Mouse (Mus musculus): ENCODE data around the gene Olfr844. TPM values are rescaled to one million over a fixed set of nuclear protein-coding genes. Genes with fewer than 3 reads are reported as not detected.

The Olfr844 gene
- polyA plus RNA-seq (2014; fragmentation: Nextera tagmentation; extraction: Ambion mirVana) = not detected in 2 replicates

- H3K27me3 ChIP-seq (replicated peaks; ENCODE audit: control insufficient read depth, insufficient read depth, low read length) = no peaks in the 10 kb centered on the region
- no peak for ATAC-seq (replicated peaks; ENCODE audit: low FRiP score)
- H3K36me3 ChIP-seq (ENCODE audit: control insufficient read depth, insufficient read depth, low read length) = no peaks in the 10 kb centered on the region
- H3K4me3 ChIP-seq (ENCODE audit: low read depth, low read length) = no peak within 1 kb of the TSS
- no peak within 1 kb of the TSS for H3K9ac ChIP-seq (ENCODE audit: low read depth, low read length)
- peaks cover 7% of the 10 kb centered on the region; the same call in 1 of the 2 replicates for H3K9me3 ChIP-seq (ENCODE audit: control insufficient read depth, low read length)
- H3K27ac ChIP-seq (ENCODE audit: low read depth, low read length) = no peak within 1 kb of the TSS
- H3K4me2 ChIP-seq = no peak within 1 kb of the TSS
- no peaks in the 10 kb centered on the region for H3K4me1 ChIP-seq (replicated peaks; ENCODE audit: control insufficient read depth, insufficient read depth, low read length)
- DNase-seq (ENCODE audit: low spot score) = no peak
These were observed at the start of gene Olfr844 for GRCm38 (mm10) chr9:19316047-19316446. Gene Olfr844 (plus strand): TSS chr9:19316347.

- Histone ChIP-seq H3K4me3 (ENCODE audit: low read depth, low read length) (no peak within 1 kb of the TSS), H3K27ac (ENCODE audit: low read depth, low read length) (no peak within 1 kb of the TSS), H3K9ac (ENCODE audit: low read depth, low read length) (no peak within 1 kb of the TSS), H3K4me1 (replicated peaks; ENCODE audit: control insufficient read depth, insufficient read depth, low read length) (no peaks in the 10 kb centered on the region), H3K36me3 (ENCODE audit: control insufficient read depth, insufficient read depth, low read length) (no peaks in the 10 kb centered on the region), H3K27me3 (replicated peaks; ENCODE audit: control insufficient read depth, insufficient read depth, low read length) (no peaks in the 10 kb centered on the region), H3K4me2 (no peak within 1 kb of the TSS), H3K9me3 (ENCODE audit: control insufficient read depth, low read length) (peaks cover 2% of the 10 kb centered on the region; the same call in 1 of the 2 replicates)
- WGBS = 66% methylated on average over 1 of the region's 1 CpGs
- ATAC-seq (replicated peaks; ENCODE audit: low FRiP score) (no peak), DNase-seq (ENCODE audit: low spot score) (no peak)
These were observed 20.0 kb downstream of the Olfr844 start, which contains the start of gene Olfr845 for GRCm38 (mm10) chr9:19336157-19336556. Gene Olfr845 (plus strand): TSS chr9:19336457.

GRCm38 (mm10) chr9:19363905-19364304, 47.8 kb downstream of the Olfr844 start, which contains the start of gene Olfr846:
Gene Olfr846 (minus strand): TSS chr9:19364005.
- no peak within 1 kb of the TSS for H3K4me2 ChIP-seq
- ATAC-seq (replicated peaks; ENCODE audit: low FRiP score) = no peak
- no peaks in the 10 kb centered on the region for H3K4me1 ChIP-seq (replicated peaks; ENCODE audit: control insufficient read depth, insufficient read depth, low read length)
- no peaks in the 10 kb centered on the region for H3K27me3 ChIP-seq (replicated peaks; ENCODE audit: control insufficient read depth, insufficient read depth, low read length)
- H3K27ac ChIP-seq (ENCODE audit: low read depth, low read length) = no peak within 1 kb of the TSS
- peaks cover 2% of the 10 kb centered on the region; the same call in 1 of the 2 replicates for H3K9me3 ChIP-seq (ENCODE audit: control insufficient read depth, low read length)
- 46% methylated on average over 1 of the region's 1 CpGs for WGBS
- no peak for DNase-seq (ENCODE audit: low spot score)
- no peak within 1 kb of the TSS for H3K4me3 ChIP-seq (ENCODE audit: low read depth, low read length)
- H3K36me3 ChIP-seq (ENCODE audit: control insufficient read depth, insufficient read depth, low read length) = no peaks in the 10 kb centered on the region
- no peak within 1 kb of the TSS for H3K9ac ChIP-seq (ENCODE audit: low read depth, low read length)

Other genes with a start within 250 kb of the Olfr844 start
- not detected in 2 replicates for gene Olfr836, start 196.0 kb upstream of the Olfr844 start, polyA plus RNA-seq (2014; fragmentation: Nextera tagmentation; extraction: Ambion mirVana)
- not detected in 2 replicates for gene Olfr837, start 180.0 kb upstream of the Olfr844 start, polyA plus RNA-seq (2014; fragmentation: Nextera tagmentation; extraction: Ambion mirVana)
- gene Olfr839-ps1, start 139.0 kb upstream of the Olfr844 start, polyA plus RNA-seq (2014; fragmentation: Nextera tagmentation; extraction: Ambion mirVana) = 0.01 TPM in 1 of 2 replicates, not detected in the other
- not detected in 2 replicates for gene Olfr843, start 64.4 kb upstream of the Olfr844 start, polyA plus RNA-seq (2014; fragmentation: Nextera tagmentation; extraction: Ambion mirVana)
- gene Olfr845, start 20.1 kb downstream of the Olfr844 start, polyA plus RNA-seq (2014; fragmentation: Nextera tagmentation; extraction: Ambion mirVana) = not detected in 2 replicates
- gene Olfr846, start 47.7 kb downstream of the Olfr844 start, polyA plus RNA-seq (2014; fragmentation: Nextera tagmentation; extraction: Ambion mirVana) = not detected in 2 replicates
- not detected in 2 replicates for gene Olfr847, start 62.3 kb downstream of the Olfr844 start, polyA plus RNA-seq (2014; fragmentation: Nextera tagmentation; extraction: Ambion mirVana)
- not detected in 2 replicates for gene Olfr849, start 123.9 kb downstream of the Olfr844 start, polyA plus RNA-seq (2014; fragmentation: Nextera tagmentation; extraction: Ambion mirVana)
- gene Olfr850, start 161.9 kb downstream of the Olfr844 start, polyA plus RNA-seq (2014; fragmentation: Nextera tagmentation; extraction: Ambion mirVana) = not detected in 2 replicates
- gene Olfr851, start 176.9 kb downstream of the Olfr844 start, polyA plus RNA-seq (2014; fragmentation: Nextera tagmentation; extraction: Ambion mirVana) = not detected in 2 replicates
- not detected in 2 replicates for gene Olfr853, start 224.7 kb downstream of the Olfr844 start, polyA plus RNA-seq (2014; fragmentation: Nextera tagmentation; extraction: Ambion mirVana)